Mouse (Mus musculus) limb, embryonic 14.5 days (tissue): ENCODE measurements around the gene Rsad2. TPM values are rescaled to one million over a fixed set of nuclear protein-coding genes. Genes with fewer than 3 reads are reported as not detected.

Source experiments
- ATAC-seq: fragments of 200-750 bp; cut with Nextera tagmentation; 2 replicates; pipeline ENCODE4 v1.8.0; 2017; ENCODE audit warnings: low read depth, moderate number of reproducible peaks, moderate TSS enrichment; ENCODE audit not compliant: low FRiP score
- DNase-seq: peaks from one replicate; pipeline ENCODE4 v3.0.0-alpha.2; 2015; ENCODE audit warnings: low spot score
- H3K27ac ChIP-seq: fragments of 300-500 bp; sonication (generic); replicated peaks from 2 replicates; pipeline ENCODE4 v1.5.1; 2014; ENCODE audit warnings: low read depth, mild to moderate bottlenecking, low read length, moderate library complexity, mixed read lengths
- H3K27me3 ChIP-seq: fragments of 300-500 bp; sonication (generic); 2 replicates; pipeline ENCODE4 v1.6.1; 2014; ENCODE audit warnings: low read length, mixed read lengths; ENCODE audit not compliant: control insufficient read depth, insufficient read depth
- H3K36me3 ChIP-seq: fragments of 300-500 bp; sonication (generic); 2 replicates; pipeline ENCODE4 v1.6.1; 2014; ENCODE audit warnings: mild to moderate bottlenecking, low read length, moderate library complexity, mixed read lengths; ENCODE audit not compliant: control insufficient read depth, insufficient read depth
- H3K4me1 ChIP-seq: fragments of 300-500 bp; sonication (generic); 2 replicates; pipeline ENCODE4 v1.6.1; 2014; ENCODE audit warnings: antibody characterized with exemption, low read length, mixed read lengths; ENCODE audit not compliant: control insufficient read depth, insufficient read depth
- H3K4me2 ChIP-seq: fragments of 300-500 bp; sonication (generic); replicated peaks from 2 replicates; pipeline ENCODE4 v1.6.1; 2014; ENCODE audit warnings: low read depth, mild to moderate bottlenecking, low read length, moderate library complexity; ENCODE audit not compliant: severe bottlenecking
- H3K4me3 ChIP-seq: fragments of 300-500 bp; sonication (generic); replicated peaks from 2 replicates; pipeline ENCODE4 v1.5.1; 2014; ENCODE audit warnings: low read length
- H3K9ac ChIP-seq: fragments of 300-500 bp; sonication (generic); 2 replicates; pipeline ENCODE4 v1.6.1; 2014; ENCODE audit warnings: mild to moderate bottlenecking, low read depth, low read length, moderate library complexity; ENCODE audit not compliant: severe bottlenecking
- H3K9me3 ChIP-seq: fragments of 300-500 bp; sonication (generic); 2 replicates; pipeline ENCODE4 v1.6.1; 2016; ENCODE audit warnings: low read length; ENCODE audit not compliant: control insufficient read depth
- POLR2A ChIP-seq: fragments of 200-500 bp; IDR thresholded peaks from 2 replicates; pipeline ENCODE4 v1.8.0; 2012; ENCODE audit warnings: inconsistent platforms, mild to moderate bottlenecking, moderate library complexity, borderline replicate concordance; ENCODE audit not compliant: insufficient read depth, insufficient read length; ENCODE audit errors: extremely low read depth
- WGBS: fragments of 180-500 bp; shearing (Covaris S2); extraction: QIAGEN DNeasy Blood & Tissue Kit; methylation state at CpG from one replicate; pipeline ENCODE4 v1.1.7; 2014; 5-methylcytosine and 5-hydroxymethylcytosine counted together
- polyA plus RNA-seq, 2 experiments: library from polyadenylated mRNA; depleted of rRNA in 1 of 2; stranded (reverse) in 1 of 2; unstranded in 1 of 2; fragments of >200 nt; fragmentation: Nextera tagmentation in 1 of 2; extraction: Ambion mirVana in 1 of 2; gene quantifications; 2 replicates each; pipeline versions ENCODE4 v1.2.1 to v1.2.3; 2012 to 2014

The Rsad2 gene
- polyA plus RNA-seq, 2 experiments, result 0.55 to 0.66 TPM

- H3K9me3 ChIP-seq, result no peaks in the 10 kb centered on the region
- H3K4me1 ChIP-seq, result peaks cover 14% of the 10 kb centered on the region; the same call in 1 of the 2 replicates
- no peak for TF ChIP-seq POLR2A
- no peaks in the 10 kb centered on the region for H3K27me3 ChIP-seq
- no peak overlapping the region for H3K27ac ChIP-seq
- H3K4me3 ChIP-seq, result no peak overlapping the region
- 59% methylated on average over 4 of the region's 4 CpGs for WGBS
- no peak overlapping the region for H3K4me2 ChIP-seq
- H3K9ac ChIP-seq, result no peak overlapping the region
- ATAC-seq (no peak), DNase-seq (no peak)
- H3K36me3 ChIP-seq, result no peaks in the 10 kb centered on the region
Observed at GRCm38 (mm10) chr12:26452951-26453350, 3.3 kb downstream of the Rsad2 start.

- ATAC-seq (no peak), DNase-seq (no peak)
- peaks cover 9% of the 10 kb centered on the region; the same call in 1 of the 2 replicates for H3K4me1 ChIP-seq
- no peaks in the 10 kb centered on the region for H3K9me3 ChIP-seq
- H3K27ac ChIP-seq, result no peak overlapping the region
- no peaks in the 10 kb centered on the region for H3K36me3 ChIP-seq
- no peak overlapping the region for H3K4me2 ChIP-seq
- H3K4me3 ChIP-seq, result no peak overlapping the region
- TF ChIP-seq POLR2A, result no peak
- 52% methylated on average over 1 of the region's 1 CpGs for WGBS
- H3K27me3 ChIP-seq, result no peaks in the 10 kb centered on the region
- no peak overlapping the region for H3K9ac ChIP-seq
Observed at GRCm38 (mm10) chr12:26451150-26451549, 5.1 kb downstream of the Rsad2 start.

- H3K4me3 ChIP-seq, result no peak overlapping the region
- ATAC-seq (no peak), DNase-seq (no peak)
- H3K36me3 ChIP-seq, result no peaks in the 10 kb centered on the region
- TF ChIP-seq POLR2A, result no peak
- 0 out of 2 replicates have a peak, but pooled peaks cover 2% of the 10 kb centered on the region for H3K4me1 ChIP-seq
- no peak overlapping the region for H3K4me2 ChIP-seq
- H3K9ac ChIP-seq, result no peak overlapping the region
- H3K9me3 ChIP-seq, result no peaks in the 10 kb centered on the region
- 94% methylated on average over 2 of the region's 2 CpGs for WGBS
- H3K27me3 ChIP-seq, result no peaks in the 10 kb centered on the region
- H3K27ac ChIP-seq, result no peak overlapping the region
Observed at GRCm38 (mm10) chr12:26449483-26449882, 6.8 kb downstream of the Rsad2 start.

GRCm38 (mm10) chr12:26446377-26447045 lies 9.7 kb downstream of the Rsad2 start:
- Histone ChIP-seq H3K4me2 (no peak overlapping the region), H3K4me1 (no peaks in the 10 kb centered on the region), H3K27ac (no peak overlapping the region), H3K27me3 (no peaks in the 10 kb centered on the region), H3K36me3 (no peaks in the 10 kb centered on the region), H3K4me3 (no peak overlapping the region), H3K9me3 (no peaks in the 10 kb centered on the region), H3K9ac (no peak overlapping the region)
- WGBS, result 85% methylated on average over 4 of the region's 4 CpGs
- TF ChIP-seq POLR2A, result no peak
- ATAC-seq (no peak), DNase-seq (no peak)

- H3K9ac ChIP-seq, result no peak overlapping the region
- 75% methylated on average over 2 of the region's 2 CpGs for WGBS
- H3K27ac ChIP-seq, result no peak overlapping the region
- H3K4me3 ChIP-seq, result no peak overlapping the region
- no peaks in the 10 kb centered on the region for H3K9me3 ChIP-seq
- no peak for DNase-seq
- H3K4me1 ChIP-seq, result no peaks in the 10 kb centered on the region
- H3K36me3 ChIP-seq, result no peaks in the 10 kb centered on the region
- ATAC-seq, result no peak
- H3K27me3 ChIP-seq, result no peaks in the 10 kb centered on the region
- no peak for TF ChIP-seq POLR2A
- no peak overlapping the region for H3K4me2 ChIP-seq
Observed at GRCm38 (mm10) chr12:26444511-26444910, 11.7 kb downstream of the Rsad2 start.

GRCm38 (mm10) chr12:26444054-26444453 lies 12.2 kb downstream of the Rsad2 start:
- Histone ChIP-seq H3K36me3 (no peaks in the 10 kb centered on the region), H3K4me3 (no peak overlapping the region), H3K27me3 (no peaks in the 10 kb centered on the region), H3K9me3 (no peaks in the 10 kb centered on the region), H3K4me2 (no peak overlapping the region), H3K27ac (no peak overlapping the region), H3K4me1 (no peaks in the 10 kb centered on the region), H3K9ac (no peak overlapping the region)
- ATAC-seq, result no peak
- DNase-seq, result peak; percentile 85
- no peak for TF ChIP-seq POLR2A
- WGBS, result 2% methylated on average over 2 of the region's 2 CpGs
